Mouse (Mus musculus) gastrocnemius, adult 2 months (tissue): ENCODE data around the gene G2e3. TPM values are rescaled to one million over a fixed set of nuclear protein-coding genes. Genes with fewer than 3 reads are reported as not detected.

ENCODE experiments used
- DNase-seq: peaks from one replicate; pipeline ENCODE4 v3.0.0; 2022
- H3K27ac ChIP-seq: fragments of 200-600 bp; 2 replicates; pipeline ENCODE4 v1.8.1; 2022; ENCODE audit warnings: mild to moderate bottlenecking
- H3K4me3 ChIP-seq: fragments of 200-600 bp; 2 replicates; pipeline ENCODE4 v1.8.1; 2022; ENCODE audit warnings: mild to moderate bottlenecking, moderate library complexity
- CTCF ChIP-seq: fragments of 200-600 bp; IDR thresholded peaks from 2 replicates; pipeline ENCODE4 v1.8.1; 2022; ENCODE audit warnings: antibody characterized with exemption, mild to moderate bottlenecking, moderate library complexity
- intact Hi-C: fragments of 180-260 bp; cut with DNase I; formaldehyde crosslinking; loops from one replicate; pipeline ENCODE4 v1.15.1; 2025
- long read RNA-seq, 2 experiments: library from polyadenylated mRNA; stranded (forward); transcript quantifications; one replicate each; pipeline ENCODE4 v2.0.0; 2021
- total RNA-seq, 2 experiments: library from RNA; stranded (reverse); gene quantifications; 2 replicates each; pipeline ENCODE4 v1.2.3; 2021

The G2e3 gene
- 1 to 10 TPM; 1.6 to 2.1 TPM for total RNA-seq
- long read RNA-seq, experiment 1, full-length matches to known transcripts = 2 of 3 reads
- long read RNA-seq, experiment 1, partial matches to known transcripts = 0 of 3 reads
- long read RNA-seq, experiment 1, other reads (novel, unspliced or antisense) = 1 of 3 reads
- long read RNA-seq, experiment 2, full-length matches to known transcripts = 3 of 3 reads
- long read RNA-seq, experiment 2, partial matches to known transcripts = 0 of 3 reads
- long read RNA-seq, experiment 2, other reads (novel, unspliced or antisense) = 0 of 3 reads

DNA sequence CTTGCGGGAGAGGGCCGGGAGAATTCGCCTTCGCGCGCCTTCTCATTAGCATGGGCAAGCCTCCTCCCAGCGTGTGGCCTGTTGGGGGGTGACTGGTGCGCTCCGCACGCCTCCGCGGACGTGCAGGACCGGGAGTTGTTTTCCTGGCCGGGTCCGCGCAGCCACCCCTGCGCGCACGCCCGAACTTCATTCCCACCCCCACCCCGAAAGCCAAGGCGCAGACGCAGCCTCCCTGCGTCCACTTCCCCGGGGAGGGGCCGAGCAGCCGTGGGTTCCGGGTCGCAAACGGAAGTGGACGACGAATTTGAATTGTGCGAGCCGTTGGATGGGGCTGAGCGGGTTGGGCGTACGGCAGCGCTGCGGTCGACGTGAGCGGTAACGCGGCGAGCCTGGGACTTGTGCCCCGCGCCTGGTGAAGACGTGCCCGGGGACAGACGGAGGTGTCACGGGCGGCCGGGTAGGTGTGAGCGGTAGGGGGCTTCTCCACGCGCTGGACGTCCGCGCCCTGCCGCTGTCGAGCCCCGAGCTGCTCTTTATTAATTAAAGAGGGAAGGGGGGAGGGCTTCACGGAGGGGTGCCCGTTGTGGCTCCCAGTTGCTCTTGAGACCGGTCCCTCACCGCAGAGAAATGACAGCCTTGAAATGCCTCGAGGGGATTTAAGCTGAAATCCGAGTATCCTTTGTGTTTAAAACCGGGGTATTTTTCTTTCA lies at the start of gene G2e3:
TSS of gene G2e3 (plus strand) at position 74 of the 710 bp plus-strand sequence.
- DNase-seq = peak; percentile 93
- peak within 1 kb of the TSS; percentile 92 for H3K27ac ChIP-seq
- peak within 1 kb of the TSS; percentile 83 for H3K4me3 ChIP-seq
- no peak for TF ChIP-seq CTCF
- intact Hi-C loops = loop anchor here (2.0 kb wide), 1 partner anchor 31 kb away; no protein-coding TSS in a partner anchor

DNA sequence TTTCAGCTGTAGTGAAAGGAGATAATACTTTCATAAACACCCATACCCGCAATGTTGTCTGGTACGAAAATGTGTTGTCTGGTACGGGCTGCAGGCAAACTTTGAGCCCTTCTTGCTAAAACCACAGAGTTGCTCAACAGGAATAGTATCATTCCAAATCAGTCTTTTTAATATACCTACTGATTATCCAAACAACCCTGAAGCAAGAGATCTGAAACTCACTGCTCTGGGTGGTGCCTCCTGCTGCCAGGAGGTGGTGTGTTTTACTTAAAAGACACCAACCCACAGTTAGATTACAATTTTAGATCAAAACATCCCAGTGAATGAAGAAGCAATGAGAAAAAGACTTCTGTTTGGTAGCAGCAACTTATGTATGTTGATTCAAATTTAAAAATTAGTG lies 24.3 kb upstream of the G2e3 start:
- no peak overlapping the region for H3K4me3 ChIP-seq
- intact Hi-C loops = no loop called here
- H3K27ac ChIP-seq = no peak overlapping the region
- TF ChIP-seq CTCF = peak; percentile 10; the same call in 1 of the 2 replicates
- DNase-seq = no peak

DNA sequence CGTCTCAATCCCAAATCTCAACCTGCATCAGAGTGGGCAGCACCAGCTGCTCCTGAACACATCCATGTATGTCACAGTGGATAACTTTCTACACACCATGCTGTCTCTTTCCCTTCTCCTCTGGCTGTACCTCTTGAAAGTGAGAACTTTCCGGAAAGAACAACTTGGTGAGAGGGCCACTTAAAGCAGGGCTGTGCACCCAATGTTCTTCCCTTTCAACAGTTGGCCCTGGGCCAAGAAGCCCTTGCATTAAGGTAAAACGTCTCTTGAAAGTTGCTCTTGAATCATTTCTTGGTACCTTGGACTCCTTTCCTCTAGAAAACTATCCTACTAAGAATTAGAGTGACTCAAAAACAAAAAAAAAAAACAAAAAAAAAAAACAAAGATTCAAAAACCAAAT lies 21.0 kb upstream of the G2e3 start:
- intact Hi-C loops = no loop called here

DNA sequence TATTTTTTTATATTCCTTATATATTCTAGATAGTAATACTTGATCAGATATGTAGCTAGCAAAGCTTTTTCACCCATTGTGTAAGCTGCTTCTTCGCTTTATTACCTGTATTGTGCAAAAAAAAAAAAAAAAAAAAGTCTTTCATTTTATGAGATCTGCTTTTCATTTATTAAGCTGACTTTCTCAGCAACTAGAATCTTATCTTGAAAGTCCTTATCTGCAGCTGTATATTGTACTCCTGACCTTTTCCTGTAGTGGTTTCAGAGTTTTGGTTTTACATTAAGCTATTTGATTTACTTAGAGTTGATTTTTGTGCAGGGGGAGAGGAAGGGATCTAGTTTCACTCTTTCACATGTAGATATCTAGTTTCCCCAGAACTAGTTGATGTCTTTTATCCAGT lies 10.8 kb upstream of the G2e3 start:
- DNase-seq = no peak
- intact Hi-C loops = no loop called here
- Histone ChIP-seq H3K27ac (no peak overlapping the region), H3K4me3 (no peak overlapping the region)
- no peak for TF ChIP-seq CTCF

More for the DNA sequence above, 21.0 kb upstream of the G2e3 start:
- no peak overlapping the region for H3K4me3 ChIP-seq
- no peak for TF ChIP-seq CTCF
- no peak for DNase-seq
- no peak overlapping the region for H3K27ac ChIP-seq

DNA sequence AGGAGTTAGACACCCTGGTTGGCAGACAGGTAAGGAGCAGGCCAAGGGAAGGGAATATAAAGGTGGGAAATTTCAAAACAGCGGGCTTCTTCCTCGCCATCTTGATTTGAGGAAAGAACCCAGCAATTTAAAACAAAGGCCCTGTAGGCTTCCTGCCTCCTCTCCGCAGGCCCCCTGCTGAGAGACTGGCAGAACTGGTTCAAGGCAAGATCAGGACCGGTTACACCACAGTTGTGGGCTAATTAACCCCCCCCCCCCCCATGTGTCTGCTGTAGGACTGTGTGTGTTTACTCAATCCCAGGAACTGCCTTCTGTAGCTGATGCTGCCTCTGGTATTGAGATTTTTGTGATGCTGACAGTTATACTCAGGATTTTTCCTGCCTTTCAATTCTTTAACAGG lies 1.7 kb upstream of the G2e3 start:
- intact Hi-C loops = no loop called here
- TF ChIP-seq CTCF = no peak
- no peak overlapping the region for H3K27ac ChIP-seq

DNA sequence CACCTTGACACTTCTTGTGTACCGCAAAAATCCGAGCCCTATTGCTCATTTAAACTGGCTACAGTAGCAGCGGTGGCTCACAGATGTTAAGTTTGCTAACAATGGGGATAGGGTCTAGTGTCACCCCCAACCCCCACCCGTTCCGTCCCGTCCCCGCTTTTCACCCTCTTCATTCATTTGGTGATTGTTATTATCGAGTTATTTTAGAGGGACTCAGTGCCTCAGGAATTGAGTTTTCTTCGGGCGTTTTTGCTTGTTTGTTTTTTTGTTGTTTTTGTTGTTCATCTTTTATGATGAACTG lies 787 bp downstream of the G2e3 start:
- TF ChIP-seq CTCF = no peak
- intact Hi-C loops = loop anchor here (2.0 kb wide), 1 partner anchor 30 kb away; no protein-coding TSS in a partner anchor
- Histone ChIP-seq H3K27ac (peak overlapping the region; percentile 92), H3K4me3 (peak overlapping the region; percentile 83)
- DNase-seq = no peak

More for the DNA sequence above, 1.7 kb upstream of the G2e3 start:
- H3K4me3 ChIP-seq = no peak overlapping the region
- DNase-seq = no peak

DNA sequence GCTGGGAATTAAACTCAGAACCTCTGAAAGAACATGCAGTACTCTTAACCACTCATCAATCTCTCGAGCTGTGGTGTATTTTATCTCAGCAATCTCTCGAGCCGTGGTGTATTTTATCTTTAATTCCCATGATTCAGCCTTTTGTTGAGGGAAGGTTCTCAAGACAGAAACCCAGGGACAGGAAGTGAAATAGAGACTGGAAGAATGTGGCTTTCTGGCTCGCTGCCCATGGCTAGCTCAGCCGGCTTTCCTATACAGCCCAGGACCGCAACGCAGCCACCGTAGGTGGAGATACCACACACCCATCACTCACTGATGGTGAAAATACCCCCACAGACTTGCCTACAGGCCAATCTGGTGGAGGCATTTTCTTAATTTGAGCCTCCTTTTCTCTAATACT lies 7.4 kb downstream of the G2e3 start:
- peak; percentile 39 for DNase-seq
- H3K27ac ChIP-seq = no peak overlapping the region
- no peak for TF ChIP-seq CTCF
- H3K4me3 ChIP-seq = no peak overlapping the region
- intact Hi-C loops = no loop called here

DNA sequence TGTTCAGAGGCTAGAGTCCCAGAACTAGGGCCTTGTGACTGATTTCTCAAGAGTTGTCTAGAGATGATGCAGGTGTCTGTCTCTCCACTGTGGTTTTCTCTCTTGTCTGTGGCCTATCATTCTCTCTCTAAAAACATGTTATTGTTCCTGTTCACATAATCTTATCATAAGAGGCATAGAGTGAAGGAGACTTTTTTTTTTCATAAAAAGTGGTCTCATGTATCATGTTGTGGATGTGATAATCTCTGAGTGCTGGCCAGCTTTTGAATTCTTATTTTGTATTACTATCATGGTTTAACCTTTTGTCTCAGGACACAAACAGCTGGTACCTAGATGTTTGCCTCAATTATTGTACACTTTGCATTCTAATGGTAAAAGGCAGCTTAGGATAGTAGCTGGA lies 13.4 kb downstream of the G2e3 start:
- Histone ChIP-seq H3K27ac (no peak overlapping the region), H3K4me3 (no peak overlapping the region)
- no peak for DNase-seq
- no peak for TF ChIP-seq CTCF
- intact Hi-C loops = no loop called here

DNA sequence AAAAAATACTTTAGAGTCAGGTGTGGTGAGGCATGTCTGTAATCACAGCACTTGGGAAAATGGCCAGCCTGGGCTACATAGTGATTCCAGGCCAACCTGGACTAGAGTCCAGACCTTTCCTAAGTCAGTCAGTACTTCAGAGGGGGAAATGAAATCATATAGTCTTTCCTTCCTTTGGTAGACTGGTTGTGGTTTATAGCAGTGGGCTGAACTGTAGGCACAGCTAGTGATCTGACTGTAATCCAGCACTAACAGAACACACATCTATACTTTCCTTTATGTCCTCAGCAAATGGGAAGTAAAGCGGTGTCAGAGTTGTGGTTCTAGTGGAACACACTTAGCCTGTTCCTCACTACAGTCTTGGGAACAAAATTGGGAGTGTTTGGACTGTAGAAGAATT lies 15.0 kb downstream of the G2e3 start:
- intact Hi-C loops = no loop called here
- no peak overlapping the region for H3K4me3 ChIP-seq
- DNase-seq = no peak
- H3K27ac ChIP-seq = no peak overlapping the region
- TF ChIP-seq CTCF = no peak

DNA sequence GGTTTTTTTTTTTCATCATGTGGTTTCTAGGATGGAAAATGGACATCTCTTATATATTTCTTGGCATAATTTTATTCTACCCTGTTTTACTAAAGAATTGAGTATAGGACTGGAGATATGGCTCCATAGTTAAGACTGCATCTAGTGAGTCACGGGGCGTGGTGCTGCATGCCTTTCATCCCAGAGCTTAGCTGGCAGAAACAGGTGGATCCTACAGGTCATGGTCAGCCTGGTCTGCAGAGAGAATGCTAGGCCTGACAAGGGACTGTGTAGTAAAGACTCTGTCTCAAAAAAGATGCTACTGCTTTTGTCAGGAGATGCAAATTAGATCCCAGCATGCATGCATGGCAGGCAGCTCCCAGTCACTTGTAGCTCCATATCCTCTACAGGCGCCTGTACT lies 20.6 kb downstream of the G2e3 start:
- Histone ChIP-seq H3K4me3 (no peak overlapping the region), H3K27ac (no peak overlapping the region)
- intact Hi-C loops = no loop called here
- DNase-seq = no peak
- TF ChIP-seq CTCF = no peak

DNA sequence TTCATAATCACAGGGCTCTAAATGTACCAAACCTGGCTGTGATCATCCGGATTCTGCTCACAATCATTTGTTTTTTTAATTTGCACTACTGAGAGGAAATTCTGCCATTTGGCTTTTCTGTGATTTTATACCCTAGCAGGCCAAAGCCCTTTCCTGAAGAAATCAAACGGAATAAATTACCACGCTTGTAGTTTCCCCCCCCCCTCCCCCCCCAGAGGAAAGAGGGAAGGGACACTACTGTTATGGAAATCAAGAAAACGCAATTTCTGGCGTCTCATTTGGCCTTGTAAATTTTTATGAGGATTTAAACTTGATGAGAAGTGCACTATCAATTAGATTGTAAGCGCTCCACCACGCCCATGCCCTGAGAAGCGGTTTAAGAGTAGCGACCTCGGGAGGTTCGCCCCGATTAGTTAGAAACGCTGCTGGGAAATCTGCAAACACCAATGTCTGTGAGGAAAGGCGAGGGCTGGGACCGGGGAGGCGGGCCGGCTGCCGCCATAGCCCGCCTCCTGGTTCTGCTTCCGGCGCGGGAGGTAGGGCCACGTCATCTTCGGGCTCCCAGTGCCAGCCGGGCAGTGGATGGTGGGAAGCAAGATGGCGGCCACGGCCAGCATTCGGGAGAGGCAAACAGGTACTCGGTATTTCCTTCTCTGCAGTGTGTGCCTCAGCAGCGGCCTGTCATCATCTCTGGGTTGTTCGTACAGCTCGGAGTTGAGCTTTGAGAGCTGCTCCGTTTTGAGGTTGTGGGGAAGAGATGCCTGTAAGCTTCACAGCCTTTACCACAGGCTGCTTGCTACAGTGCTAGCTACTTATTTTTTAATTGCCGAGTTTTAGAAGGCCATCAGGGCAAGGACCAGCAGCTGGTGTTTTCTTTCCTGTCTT lies 29.4 kb downstream of the G2e3 start, which contains the start of gene Scfd1:
TSS of gene Scfd1 (plus strand) at position 508 of the 885 bp plus-strand sequence.
- TF ChIP-seq CTCF = no peak
- intact Hi-C loops = no loop called here
- H3K4me3 ChIP-seq = peak within 1 kb of the TSS; percentile 89
- peak; percentile 96 for DNase-seq
- H3K27ac ChIP-seq = peak within 1 kb of the TSS; percentile 96

DNA sequence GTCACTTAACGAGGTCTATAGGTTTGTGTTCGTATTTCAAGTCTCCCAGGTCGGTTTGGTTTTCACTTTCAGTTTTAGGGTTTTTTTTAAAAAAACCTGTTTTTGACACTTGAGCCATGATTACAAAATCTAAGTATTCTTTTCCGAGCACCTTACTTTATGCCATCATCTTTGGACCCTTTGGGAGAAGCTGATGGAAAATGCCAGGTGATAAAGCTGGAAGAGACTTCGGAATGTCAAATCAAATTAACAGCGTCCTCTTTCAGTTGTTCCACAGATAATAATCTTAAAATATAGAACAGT lies 30.0 kb downstream of the G2e3 start:
- intact Hi-C loops = loop anchor here (2.0 kb wide), 1 partner anchor 29 kb away; the partner anchor contains the start of gene G2e3
- peak overlapping the region; percentile 96 for H3K27ac ChIP-seq
- no peak for TF ChIP-seq CTCF
- no peak for DNase-seq
- peak overlapping the region; percentile 89 for H3K4me3 ChIP-seq

DNA sequence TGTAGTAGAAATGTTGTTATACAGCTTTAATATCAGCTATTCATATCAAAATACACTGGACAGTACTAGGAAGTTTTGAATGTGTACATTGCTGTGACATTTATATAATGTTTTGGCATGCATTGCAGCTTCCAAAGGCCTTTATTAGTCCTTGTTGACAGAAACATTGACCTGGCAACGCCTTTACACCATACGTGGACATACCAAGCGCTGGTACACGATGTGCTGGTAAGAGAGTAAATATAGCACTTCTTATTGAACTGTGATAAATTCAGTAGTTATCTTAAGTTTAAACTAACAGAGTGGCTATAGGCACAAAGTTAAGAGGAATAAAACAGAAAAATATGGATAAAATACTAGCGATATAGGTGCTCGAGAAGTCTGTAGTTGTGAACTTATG lies 52.0 kb downstream of the G2e3 start:
- no peak for TF ChIP-seq CTCF
- Histone ChIP-seq H3K4me3 (no peak overlapping the region), H3K27ac (no peak overlapping the region)
- intact Hi-C loops = loop anchor here (10.0 kb wide), 1 partner anchor 355 kb away; no protein-coding TSS in a partner anchor
- no peak for DNase-seq
